Mouse (Mus musculus): ENCODE results near the gene Myh9.

DNA sequence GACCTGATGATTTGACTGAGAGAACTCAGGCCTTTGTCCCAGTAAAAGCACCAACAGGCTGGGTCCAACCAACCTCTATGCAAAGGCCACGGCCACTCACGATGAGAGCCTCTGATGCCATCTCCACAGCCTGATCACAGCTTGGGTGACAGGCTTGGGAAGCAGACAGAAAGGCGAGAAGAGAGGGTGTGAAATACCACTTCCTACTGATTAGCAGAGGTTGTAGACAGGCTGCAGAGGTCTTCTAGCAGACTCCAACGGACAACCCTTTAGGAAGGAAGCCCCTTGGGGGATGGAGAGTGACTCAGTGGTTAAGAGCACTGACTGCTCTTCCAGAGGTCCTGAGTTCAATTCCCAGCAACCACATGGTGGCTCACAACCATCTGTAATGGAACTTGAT lies 40.8 kb downstream of the Myh9 start:
- TF ChIP-seq CTCF (conservative IDR thresholded peaks at IDR 0.05; ENCODE audit: insufficient read depth, insufficient read length, low read depth, low read length) (no peak), POLR2A (IDR thresholded peaks at IDR 0.05; ENCODE audit: low read depth, low read length) (no peak)
